Mouse (Mus musculus) cerebellum, adult 18-20 months (tissue): Measurements from ENCODE around the gene Vmn1r47.
"Not testable (repeated sequence)": the region's sequence is repeated elsewhere in the genome, so short reads cannot be mapped to it uniquely, and the experiment has no call there.

Experiments
- DNase-seq, 2 experiments: peaks; one replicate each; pipeline ENCODE4 v3.0.0; 2021

The Vmn1r47 gene

DNA sequence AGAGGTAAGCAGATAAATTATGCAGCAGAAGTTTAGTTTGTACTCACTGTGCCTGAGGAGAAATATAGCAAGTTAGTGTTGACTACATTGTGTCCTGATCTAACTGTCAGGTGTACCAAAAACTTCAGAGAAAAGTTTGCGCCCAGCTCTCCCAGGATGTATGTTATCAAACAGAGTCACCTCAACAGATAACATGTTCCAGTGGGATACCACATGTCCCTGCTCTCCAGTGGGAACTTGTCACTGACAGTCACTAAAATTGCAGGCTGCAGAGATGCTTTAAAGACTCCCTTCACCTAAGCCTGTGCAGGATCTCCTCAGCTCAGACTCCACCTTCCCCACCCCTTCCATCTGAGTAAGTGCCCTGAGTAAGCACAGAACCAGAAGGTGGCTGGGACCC lies at the start of gene Vmn1r47:
Gene Vmn1r47, plus strand, starts transcription at position 301 of the 400 bp plus-strand sequence.
- not testable (repeated sequence) for DNase-seq

DNA sequence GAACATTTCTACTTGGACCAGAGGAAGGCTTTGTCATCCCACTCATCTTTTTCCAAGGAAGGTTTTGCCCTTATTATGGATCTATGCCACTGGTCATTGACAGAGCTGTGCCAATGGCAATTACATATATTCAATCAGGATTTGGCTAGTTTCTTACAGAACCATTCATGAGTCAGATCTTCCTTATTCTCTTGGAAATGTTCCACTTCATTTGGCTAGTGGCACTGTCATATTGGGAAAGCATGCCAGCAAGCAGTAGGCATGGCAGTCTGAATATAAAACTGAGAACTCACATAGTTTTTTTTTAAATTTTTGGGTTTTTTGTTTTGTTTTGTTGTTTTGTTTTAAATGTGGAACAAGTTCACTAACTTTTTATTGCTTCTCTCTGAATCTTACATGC lies 49.6 kb upstream of the Vmn1r47 start:
- DNase-seq = no peak

DNA sequence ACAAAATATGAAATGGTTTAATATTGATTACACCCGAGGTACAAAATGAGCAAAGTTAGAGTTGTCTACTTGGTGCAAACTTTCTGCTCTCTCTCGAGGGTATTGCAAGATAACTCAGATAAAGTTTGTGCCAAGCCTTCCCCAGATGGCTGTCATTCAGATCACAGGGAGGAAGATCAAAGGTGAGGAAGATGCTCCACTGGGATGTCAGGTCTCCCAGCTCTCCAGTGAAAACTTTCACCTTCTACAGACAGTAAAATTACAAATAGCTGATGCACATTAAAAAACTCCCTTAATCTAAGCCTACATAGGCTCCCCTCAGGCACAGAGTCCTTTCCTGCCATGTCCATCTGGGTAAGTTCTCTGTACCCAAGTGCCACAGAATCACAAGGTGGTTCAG lies 46.9 kb upstream of the Vmn1r47 start, which contains the start of gene Vmn1r46:
Gene Vmn1r46, plus strand, starts transcription at position 301 of the 400 bp plus-strand sequence.
- no peak for DNase-seq

DNA sequence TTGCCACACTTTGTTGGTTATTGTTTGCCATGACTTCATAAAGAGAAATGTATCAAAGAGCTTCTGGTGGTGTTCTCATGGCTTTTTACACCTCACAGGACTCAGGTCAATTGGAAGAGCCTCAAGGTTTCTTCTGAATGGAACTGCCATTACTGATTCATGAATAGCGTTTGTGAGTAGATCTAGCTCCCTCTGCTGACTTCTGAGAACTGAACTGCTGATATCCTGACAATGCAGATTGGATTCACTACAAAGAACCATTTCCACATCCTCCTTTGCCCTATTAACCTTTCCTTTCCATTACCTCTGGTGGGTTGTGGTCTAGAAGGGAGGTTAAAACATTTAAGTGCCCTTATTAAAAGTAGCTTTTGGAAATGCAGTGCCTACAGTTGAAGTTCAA lies 30.0 kb upstream of the Vmn1r47 start:
- DNase-seq = no peak

DNA sequence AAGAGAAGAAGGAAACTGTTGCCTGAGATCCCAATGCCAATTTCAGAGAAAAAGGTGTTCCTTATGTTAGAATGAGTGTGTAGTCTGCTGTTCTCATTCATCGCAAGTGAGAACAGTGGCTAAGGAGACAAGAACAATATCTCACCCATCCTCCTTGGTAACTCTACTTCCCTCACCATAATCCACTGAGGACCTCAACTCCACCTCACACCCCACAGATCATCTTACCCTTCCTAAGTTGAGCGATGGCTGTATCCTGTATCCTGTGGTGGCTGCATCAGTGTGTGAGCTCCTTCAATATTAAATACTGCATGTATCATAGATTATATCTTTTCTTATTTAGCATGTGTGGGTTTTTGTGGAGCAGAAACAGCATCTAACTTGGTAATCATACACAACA lies 20.8 kb downstream of the Vmn1r47 start, which contains the start of gene Vmn1r48:
Gene Vmn1r48, minus strand, starts transcription at position 101 of the 400 bp plus-strand sequence.
- DNase-seq = not testable (repeated sequence)
